Mouse (Mus musculus): ENCODE measurements around the gene Rad1.
"Not testable (repeated sequence)": the region's sequence is repeated elsewhere in the genome, so short reads cannot be mapped to it uniquely, and the experiment has no call there.

Gene Rad1

GRCm38 (mm10) chr15:10485484-10486364 is at the start of gene Rad1, which contains the start of gene Brix1:
Rad1 (plus strand) TSS chr15:10486018.
Brix1 (minus strand) TSS chr15:10485947.
- peak; percentile 84 for DNase-seq (ENCODE audit: low read depth, low spot score)

DNA sequence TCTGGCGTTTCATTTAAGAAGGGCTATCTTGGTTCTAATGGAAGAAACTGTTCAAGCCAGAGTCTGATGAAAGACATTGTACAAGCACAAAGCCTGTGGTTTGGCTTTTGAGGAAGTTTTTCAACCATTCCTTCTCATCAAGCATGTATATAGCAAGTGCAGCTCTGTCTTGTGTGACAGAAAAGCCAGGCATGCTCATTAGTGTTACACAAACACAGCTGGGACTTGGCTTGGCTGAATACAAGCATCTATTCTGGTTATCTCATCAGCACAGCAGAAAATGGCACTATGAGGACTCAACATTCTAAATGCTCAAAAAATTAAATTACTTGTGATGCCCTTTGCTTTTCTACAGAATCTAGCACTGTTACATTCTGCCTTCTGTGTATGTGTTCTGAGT is 48.9 kb upstream of the Rad1 start:
- DNase-seq (ENCODE audit: low read depth, low spot score), result no peak

GRCm38 (mm10) chr15:10439963-10440362 is 45.9 kb upstream of the Rad1 start:
- no peak for DNase-seq (ENCODE audit: low read depth, low spot score)

DNA sequence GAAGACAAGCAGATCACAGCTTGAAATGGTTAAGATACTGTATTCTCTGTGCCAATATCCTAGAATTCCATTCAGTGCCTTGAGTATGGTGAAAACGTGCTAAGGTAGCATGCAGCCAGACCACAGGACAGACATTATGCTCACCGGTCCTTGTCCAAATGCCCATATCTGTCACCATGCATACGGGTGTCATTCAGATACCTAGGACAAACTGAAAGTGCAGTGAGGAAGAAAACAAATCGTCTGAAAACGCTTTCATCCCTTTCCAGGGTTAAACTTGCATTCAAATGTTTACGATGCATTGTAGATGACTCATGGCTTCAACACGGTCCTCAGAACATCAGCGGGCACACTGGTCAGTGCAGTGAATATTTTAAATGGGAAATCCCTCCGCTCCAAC is 44.3 kb upstream of the Rad1 start:
- DNase-seq (ENCODE audit: low read depth, low spot score), result no peak

DNA sequence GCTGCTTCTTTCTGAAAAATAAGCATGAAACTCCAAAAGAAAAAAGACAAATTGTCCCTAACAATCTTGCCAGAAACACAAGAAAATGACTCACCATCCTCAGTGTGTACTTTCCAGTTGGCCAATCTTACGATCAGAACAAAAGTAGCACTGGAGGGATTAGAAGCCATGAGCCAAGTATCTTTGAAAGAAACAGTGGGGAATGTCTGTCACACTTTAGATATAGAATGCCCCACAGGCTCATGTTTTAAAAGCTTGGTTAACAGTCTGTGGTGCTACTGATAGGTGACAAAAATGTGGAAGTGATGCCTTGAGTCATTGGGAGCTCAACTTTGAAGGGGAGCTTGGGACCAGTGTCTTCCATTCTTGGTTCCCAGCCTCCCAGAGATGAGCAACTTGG is 43.5 kb upstream of the Rad1 start:
- no peak for DNase-seq (ENCODE audit: low read depth, low spot score)

DNA sequence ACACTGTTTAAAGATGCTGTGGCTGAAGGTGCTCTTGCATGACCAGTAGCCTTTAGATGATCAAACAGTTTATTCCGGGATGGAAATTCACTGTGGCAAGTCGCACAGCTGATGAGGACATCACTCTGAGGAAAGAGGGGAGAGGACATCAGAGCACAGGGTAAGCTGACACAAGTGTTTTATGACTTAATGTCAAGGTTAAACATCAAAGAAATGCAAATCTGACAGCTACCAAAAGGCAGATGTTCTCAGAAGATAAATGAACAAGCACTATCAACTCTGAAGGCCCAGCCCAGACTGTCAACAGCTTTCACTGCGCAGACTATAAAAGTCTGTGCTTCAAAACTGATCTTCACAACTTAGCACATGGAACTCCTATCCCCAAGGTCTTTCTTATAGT is 38.7 kb upstream of the Rad1 start:
- no peak for DNase-seq (ENCODE audit: low read depth, low spot score)

DNA sequence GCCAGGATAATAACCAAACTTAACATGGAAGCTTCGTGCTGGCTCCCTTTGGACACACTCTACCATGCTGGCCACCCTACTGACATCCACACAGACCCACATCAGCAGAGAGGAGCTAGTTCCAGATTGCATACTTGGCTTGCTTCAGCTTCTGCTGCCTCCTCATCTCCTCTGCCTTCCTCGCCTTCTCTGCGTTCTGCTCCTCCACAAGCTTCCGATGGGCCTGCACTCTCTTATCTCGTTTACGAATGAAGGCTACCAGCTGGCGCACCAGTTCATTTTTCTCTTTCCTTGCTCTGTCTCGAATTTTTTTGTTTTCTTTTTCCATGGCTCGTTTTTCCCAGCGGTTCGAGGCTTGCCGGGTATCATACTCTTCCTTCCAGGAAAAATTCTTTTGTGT is 24.8 kb upstream of the Rad1 start:
- no peak for DNase-seq (ENCODE audit: low read depth, low spot score)

GRCm38 (mm10) chr15:10463555-10463954 is 22.3 kb upstream of the Rad1 start:
- DNase-seq (ENCODE audit: low read depth, low spot score), result no peak

DNA sequence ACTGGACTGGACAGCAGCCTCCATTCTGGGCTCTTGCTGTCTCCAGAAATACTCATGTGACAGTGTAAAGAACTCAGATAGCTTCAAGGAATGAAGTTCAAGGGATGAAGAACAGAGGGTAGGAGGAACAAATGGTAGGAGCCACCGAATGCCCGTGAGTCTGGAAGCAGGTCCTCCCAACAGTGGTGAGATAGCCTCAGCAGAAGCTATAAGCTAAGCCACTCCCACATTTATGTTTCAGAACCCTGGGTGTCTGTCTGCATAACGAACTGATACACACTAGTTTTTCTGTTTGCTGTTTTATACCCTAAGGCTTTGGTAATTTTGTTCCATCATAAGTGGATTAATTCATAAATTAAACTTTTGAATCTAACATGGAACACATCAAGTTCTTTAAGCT is 21.1 kb upstream of the Rad1 start:
- no peak for DNase-seq (ENCODE audit: low read depth, low spot score)

- no peak for DNase-seq (ENCODE audit: low read depth, low spot score)
These were observed 17.1 kb upstream of the Rad1 start for GRCm38 (mm10) chr15:10468761-10469160.

GRCm38 (mm10) chr15:10469641-10470150 is 16.1 kb upstream of the Rad1 start:
- no peak for DNase-seq (ENCODE audit: low read depth, low spot score)

GRCm38 (mm10) chr15:10470151-10470831 is 15.5 kb upstream of the Rad1 start, which contains the start of gene Dnajc21:
Dnajc21 (minus strand) TSS chr15:10470516.
- peak; percentile 64 for DNase-seq (ENCODE audit: low read depth, low spot score)

DNA sequence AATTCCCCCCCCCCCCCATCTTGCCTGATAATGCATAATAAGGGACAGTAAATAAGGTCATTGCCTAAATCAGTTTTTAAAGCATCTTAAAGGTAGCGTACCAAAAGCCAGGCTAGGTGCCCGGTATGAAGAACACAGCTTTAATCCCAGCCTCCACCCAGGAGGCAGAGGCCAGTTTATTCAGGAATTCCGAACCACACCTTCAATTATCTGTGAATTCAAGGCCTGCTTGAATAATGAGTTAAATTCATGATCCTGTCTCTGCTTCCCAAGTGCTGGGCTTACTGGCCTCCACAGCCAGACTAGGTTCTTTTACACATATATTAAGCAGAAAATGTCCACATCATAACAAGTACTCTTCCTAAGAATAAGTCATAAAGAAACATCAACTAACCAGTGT is 14.9 kb upstream of the Rad1 start:
- no peak for DNase-seq (ENCODE audit: low read depth, low spot score)

DNA sequence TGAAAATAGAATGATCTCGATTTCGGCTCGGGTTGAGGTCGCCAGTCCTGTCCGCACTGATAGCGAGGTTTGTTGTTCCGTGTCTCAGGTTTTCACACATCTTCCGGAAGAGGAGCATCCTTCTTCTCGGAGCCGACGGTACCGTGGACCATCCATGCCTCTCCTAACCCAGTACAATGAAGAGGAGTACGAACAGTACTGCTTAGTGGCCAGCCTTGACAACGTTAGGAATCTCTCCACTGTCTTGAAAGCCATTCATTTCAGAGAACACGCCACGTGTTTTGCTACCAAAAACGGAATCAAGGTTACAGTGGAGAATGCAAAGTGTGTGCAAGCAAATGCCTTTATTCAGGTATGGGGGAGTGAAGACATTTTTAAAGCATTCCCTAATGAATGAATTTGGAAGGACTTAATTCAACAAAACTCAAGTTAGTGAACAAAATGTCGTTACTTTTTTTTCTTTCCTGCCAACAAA is 584 bp downstream of the Rad1 start:
- DNase-seq (ENCODE audit: low read depth, low spot score), result no peak

DNA sequence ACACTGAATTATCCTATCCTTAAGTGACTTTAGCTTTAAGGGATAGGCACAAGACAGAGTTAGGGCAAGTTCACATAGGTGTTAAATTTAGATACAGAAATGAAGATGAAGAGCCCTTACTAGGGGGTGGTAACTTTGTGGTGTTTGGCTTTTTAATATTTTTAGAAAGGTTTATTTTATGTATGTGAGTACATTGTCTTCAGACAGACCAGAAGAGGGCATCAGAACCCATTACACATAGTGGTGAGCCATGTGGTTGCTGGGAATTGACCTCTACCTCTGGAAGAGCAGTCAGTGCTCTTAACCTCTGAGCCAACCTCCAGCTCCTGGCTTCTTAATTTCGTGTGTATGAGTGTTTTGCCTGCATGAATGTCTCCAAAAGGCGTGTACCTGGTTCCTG is 1.4 kb downstream of the Rad1 start:
- DNase-seq (ENCODE audit: low read depth, low spot score), result no peak

GRCm38 (mm10) chr15:10490101-10490500 is 4.3 kb downstream of the Rad1 start:
- DNase-seq (ENCODE audit: low read depth, low spot score), result no peak

DNA sequence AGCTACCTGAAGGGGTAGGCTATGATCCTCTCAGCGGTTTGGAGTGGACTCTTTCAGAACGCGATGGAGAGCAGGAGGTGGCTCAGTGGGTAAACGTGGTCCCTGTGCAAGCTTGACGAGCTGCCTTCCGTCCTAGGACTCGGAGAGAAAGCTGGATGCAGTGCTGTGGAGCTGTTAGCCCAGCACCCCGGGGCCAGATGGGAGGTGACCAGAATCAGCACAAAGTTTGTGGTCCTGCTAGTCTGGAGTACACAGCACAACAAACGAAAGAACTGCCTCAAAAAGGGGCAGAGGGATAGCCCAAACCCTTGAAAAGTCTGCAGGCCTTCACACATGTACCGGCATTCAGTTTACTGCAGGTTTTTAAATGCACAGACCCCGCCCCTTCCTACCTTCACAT is 10.1 kb downstream of the Rad1 start:
- DNase-seq (ENCODE audit: low read depth, low spot score), result no peak

DNA sequence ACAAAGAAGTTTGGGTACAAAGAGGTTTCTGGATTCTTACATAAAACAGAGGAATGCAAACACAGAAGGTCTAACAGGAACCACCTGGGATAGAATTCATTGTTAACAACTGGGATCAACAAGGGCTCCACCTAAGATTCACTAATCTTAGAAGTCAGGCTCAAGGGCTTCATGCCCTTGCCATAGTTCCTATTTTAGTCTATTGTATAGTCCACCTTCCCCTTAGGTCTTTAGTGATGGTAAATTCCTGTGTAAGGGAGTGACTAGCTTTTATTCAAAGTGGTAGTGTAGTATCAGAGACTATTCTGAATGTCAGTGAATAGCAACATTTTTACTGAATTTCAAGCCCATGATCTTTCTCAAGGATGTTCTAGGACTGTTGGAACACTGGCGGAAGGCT is 10.9 kb downstream of the Rad1 start:
- DNase-seq (ENCODE audit: low read depth, low spot score), result not testable (repeated sequence)

DNA sequence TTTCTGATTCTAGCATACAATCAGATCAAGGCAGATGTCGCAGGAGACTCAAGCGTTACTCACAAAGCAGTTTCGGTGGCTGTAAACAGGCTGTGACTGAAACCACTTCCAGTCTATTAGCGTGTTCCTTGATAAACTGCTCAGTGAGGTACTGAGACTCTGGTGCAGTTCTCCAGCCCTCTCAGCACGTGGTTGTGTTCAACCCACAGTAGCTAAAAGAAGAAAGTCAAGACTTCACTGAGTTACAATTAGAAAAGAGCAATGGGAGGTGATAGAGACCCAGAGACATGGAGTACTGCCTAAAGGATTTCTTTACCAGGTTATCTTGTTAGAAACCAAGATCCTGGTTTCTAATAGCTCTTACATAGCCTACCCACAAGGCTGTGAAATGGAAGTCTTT is 13.8 kb downstream of the Rad1 start:
- no peak for DNase-seq (ENCODE audit: low read depth, low spot score)

DNA sequence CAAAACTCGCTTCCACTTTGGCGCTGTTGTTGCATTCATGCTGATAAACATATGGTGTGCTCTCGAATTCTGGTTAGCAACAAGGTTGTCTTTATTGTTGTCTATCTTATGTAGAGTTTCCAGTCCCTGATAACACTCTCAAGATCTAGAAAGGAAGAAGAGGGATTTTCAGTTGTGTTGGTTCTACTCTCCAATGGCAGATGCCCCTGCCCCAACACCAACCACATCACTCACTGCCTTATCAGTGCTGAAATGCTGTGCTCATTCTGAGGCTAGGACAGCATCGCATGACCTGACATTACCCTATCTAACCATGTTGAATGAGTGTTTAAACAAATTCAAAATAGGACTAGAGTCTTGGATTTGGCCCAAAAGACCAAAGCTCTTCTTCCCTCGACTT is 14.2 kb downstream of the Rad1 start:
- no peak for DNase-seq (ENCODE audit: low read depth, low spot score)

DNA sequence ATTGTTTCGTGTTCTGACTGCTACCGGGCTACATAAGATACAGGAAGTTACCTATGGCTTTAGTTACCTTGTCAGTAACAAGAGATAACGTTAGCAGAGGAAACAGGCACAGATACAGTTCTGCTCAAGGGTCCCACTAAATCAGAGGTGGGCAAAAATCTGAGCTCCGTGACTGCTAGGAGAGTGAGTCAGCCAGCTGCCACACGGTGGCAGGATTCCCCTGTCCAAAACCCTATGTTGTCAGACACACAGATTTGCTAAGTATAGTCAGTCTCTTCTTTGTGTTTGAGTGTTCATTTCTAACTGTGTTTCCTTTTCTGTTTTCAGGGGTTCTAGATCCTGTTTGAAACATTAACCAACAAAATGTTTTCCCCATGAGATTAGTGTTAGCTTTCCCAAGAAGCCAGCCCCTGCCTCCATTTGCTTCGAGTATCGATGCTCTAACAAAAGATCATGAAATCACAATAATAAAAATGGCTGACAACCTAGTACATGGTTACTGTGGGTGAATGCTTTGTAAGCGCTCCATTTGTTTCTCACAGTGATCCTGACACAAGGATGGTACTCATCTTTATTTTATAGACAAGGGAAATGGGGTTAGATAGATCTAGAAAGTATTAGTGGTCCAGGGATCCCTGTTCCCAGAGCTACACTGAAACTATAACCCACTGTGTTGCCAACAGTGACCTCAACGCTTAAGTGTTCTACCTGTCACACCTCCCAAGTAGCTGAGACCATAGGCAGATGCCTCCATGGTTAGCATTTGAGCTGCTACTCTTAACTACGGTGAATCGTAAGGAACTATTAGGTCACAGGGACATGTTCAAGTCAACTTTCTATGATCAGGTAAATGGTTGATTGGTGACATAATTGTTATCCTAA is 15.3 kb downstream of the Rad1 start:
- DNase-seq (ENCODE audit: low read depth, low spot score), result no peak

GRCm38 (mm10) chr15:10506099-10506498 is 20.3 kb downstream of the Rad1 start:
- DNase-seq (ENCODE audit: low read depth, low spot score), result no peak

All from WW6 (cell line).